Mouse (Mus musculus): ENCODE measurements around the gene Ctnnb1.
"Not testable (repeated sequence)": the region's sequence is repeated elsewhere in the genome, so short reads cannot be mapped to it uniquely, and the experiment has no call there.

- not testable (repeated sequence) for TF ChIP-seq POLR2A (IDR thresholded peaks at IDR 0.05; ENCODE audit: borderline replicate concordance, low read depth, low read length); CTCF (IDR thresholded peaks at IDR 0.05; ENCODE audit: low read depth, low read length)
These were observed 11.4 kb upstream of the Ctnnb1 start for GRCm38 (mm10) chr9:120917619-120918018.

All from bone marrow macrophage, adult 2 months (primary cell).